Mouse (Mus musculus) liver, postnatal 0 days (tissue): ENCODE measurements at regions not wholly inside any gene's neighbourhood (a gene's known extent, or its start where the extent isn't known, plus 50 kb on each side); places are given as distances from the start of the nearest gene placed in this dataset.

Experiments used
- CTCF ChIP-seq: sonication (generic); IDR thresholded peaks from 2 replicates; pipeline ENCODE4 v1.5.1; 2016; ENCODE audit warnings: antibody characterized with exemption, low read depth
- EP300 ChIP-seq: IDR thresholded peaks from 2 replicates; pipeline ENCODE4 v1.6.1; 2016; ENCODE audit warnings: antibody characterized with exemption, low read depth, mild to moderate bottlenecking

GRCm38 (mm10) chr11:82621061-82621460 is 143.1 kb downstream of the Cct6b start:
- TF ChIP-seq CTCF (no peak), EP300 (no peak)
